Mouse (Mus musculus) limb, embryonic 12.5 days (tissue): ENCODE measurements at regions not wholly inside any gene's neighbourhood (a gene's known extent, or its start where the extent isn't known, plus 50 kb on each side); places are given as distances from the start of the nearest gene placed in this dataset.

ENCODE experiments used
- ATAC-seq: fragments of 200-750 bp; cut with Nextera tagmentation; 2 replicates; pipeline ENCODE4 v1.8.0; 2017; ENCODE audit warnings: low read depth, moderate TSS enrichment; ENCODE audit not compliant: insufficient number of reproducible peaks, insufficient read depth, low FRiP score, low TSS enrichment
- H3K27ac ChIP-seq: fragments of 300-500 bp; sonication (generic); 2 replicates; pipeline ENCODE4 v1.5.1; 2016; ENCODE audit warnings: mild to moderate bottlenecking, moderate library complexity
- H3K27me3 ChIP-seq: fragments of 300-500 bp; sonication (generic); 2 replicates; pipeline ENCODE4 v1.6.1; 2016; ENCODE audit warnings: mild to moderate bottlenecking, moderate library complexity
- H3K36me3 ChIP-seq: fragments of 300-500 bp; sonication (generic); 2 replicates; pipeline ENCODE4 v1.6.1; 2016; ENCODE audit warnings: mild to moderate bottlenecking, moderate library complexity
- H3K4me1 ChIP-seq: fragments of 300-500 bp; sonication (generic); replicated peaks from 2 replicates; pipeline ENCODE4 v1.6.1; 2016
- H3K4me2 ChIP-seq: fragments of 300-500 bp; sonication (generic); 2 replicates; pipeline ENCODE4 v1.6.1; 2016; ENCODE audit warnings: mild to moderate bottlenecking, moderate library complexity
- H3K4me3 ChIP-seq: fragments of 300-500 bp; sonication (generic); replicated peaks from 2 replicates; pipeline ENCODE4 v1.5.1; 2016; ENCODE audit warnings: mild to moderate bottlenecking
- H3K9ac ChIP-seq: fragments of 300-500 bp; sonication (generic); replicated peaks from 2 replicates; pipeline ENCODE4 v1.6.1; 2016; ENCODE audit warnings: mild to moderate bottlenecking, moderate library complexity
- H3K9me3 ChIP-seq: fragments of 300-500 bp; sonication (generic); 2 replicates; pipeline ENCODE4 v1.6.1; 2016; ENCODE audit warnings: mild to moderate bottlenecking, moderate library complexity
- WGBS: fragments of 180-500 bp; shearing (Covaris S2); methylation state at CpG from one replicate; pipeline ENCODE4 v1.1.7; 2016; 5-methylcytosine and 5-hydroxymethylcytosine counted together

GRCm38 (mm10) chr13:73170301-73170700 is 90.0 kb upstream of the Irx4 start:
- WGBS, result 69% methylated on average over 3 of the region's 3 CpGs
- Histone ChIP-seq H3K9ac (no peak overlapping the region), H3K36me3 (no peaks in the 10 kb centered on the region), H3K4me1 (no peaks in the 10 kb centered on the region), H3K27ac (no peak overlapping the region), H3K4me3 (no peak overlapping the region), H3K9me3 (0 out of 2 replicates have a peak, but pooled peaks cover 4% of the 10 kb centered on the region), H3K4me2 (no peak overlapping the region), H3K27me3 (no peaks in the 10 kb centered on the region)
- no peak for ATAC-seq

- no peaks in the 10 kb centered on the region for H3K36me3 ChIP-seq
- WGBS, result 81% methylated on average over 3 of the region's 3 CpGs
- ATAC-seq, result no peak
Observed at GRCm38 (mm10) chr13:73207931-73208448, 52.3 kb upstream of the Irx4 start.

More at GRCm38 (mm10) chr13:73207931-73208448, 52.3 kb upstream of the Irx4 start:
- no peak overlapping the region for H3K9ac ChIP-seq
- H3K27me3 ChIP-seq, result no peaks in the 10 kb centered on the region
- H3K27ac ChIP-seq, result no peak overlapping the region
- H3K9me3 ChIP-seq, result peaks cover 11% of the 10 kb centered on the region; the same call in 1 of the 2 replicates
- H3K4me3 ChIP-seq, result no peak overlapping the region
- no peaks in the 10 kb centered on the region for H3K4me1 ChIP-seq
- H3K4me2 ChIP-seq, result no peak overlapping the region
